Mouse (Mus musculus): ENCODE data around the gene Wdr24.

Gene Wdr24

GRCm38 (mm10) chr17:25808028-25808427 is 15.4 kb upstream of the Wdr24 start:
- DNase-seq = no peak

- DNase-seq = peak; percentile 60 to 83
Measured at GRCm38 (mm10) chr17:25808789-25809605, 14.4 kb upstream of the Wdr24 start, which contains the start of gene Fbxl16. Fbxl16 (plus strand) TSS chr17:25809085.

- DNase-seq = no peak
Measured at GRCm38 (mm10) chr17:25809606-25810340, 13.7 kb upstream of the Wdr24 start.

- DNase-seq = no peak
Measured at GRCm38 (mm10) chr17:25810890-25811289, 12.5 kb upstream of the Wdr24 start.

- peak; percentile 89 to 92 for DNase-seq
Measured at GRCm38 (mm10) chr17:25813471-25813870, 10.0 kb upstream of the Wdr24 start.

GRCm38 (mm10) chr17:25817662-25818061 is 5.8 kb upstream of the Wdr24 start:
- no peak for DNase-seq

GRCm38 (mm10) chr17:25818851-25819780 is 4.3 kb upstream of the Wdr24 start:
- peak in 1 of 2 experiments; percentile 34 for DNase-seq

- no peak for DNase-seq
Measured at GRCm38 (mm10) chr17:25824362-25825142, 1.1 kb downstream of the Wdr24 start.

GRCm38 (mm10) chr17:25825311-25825710 is 1.9 kb downstream of the Wdr24 start:
- no peak for DNase-seq

GRCm38 (mm10) chr17:25825984-25826570 is 2.6 kb downstream of the Wdr24 start:
- no peak for DNase-seq

GRCm38 (mm10) chr17:25827011-25827410 is 3.6 kb downstream of the Wdr24 start:
- DNase-seq = no peak

- no peak for DNase-seq
Measured at GRCm38 (mm10) chr17:25827546-25828222, 4.3 kb downstream of the Wdr24 start.

- no peak for DNase-seq
Measured at GRCm38 (mm10) chr17:25828223-25828594, 4.8 kb downstream of the Wdr24 start.

- DNase-seq = peak; percentile 78 to 79
Measured at GRCm38 (mm10) chr17:25828712-25829557, 5.5 kb downstream of the Wdr24 start, which contains the start of gene Jmjd8. Jmjd8 (plus strand) TSS chr17:25828867.

GRCm38 (mm10) chr17:25829558-25830017 is 6.2 kb downstream of the Wdr24 start:
- DNase-seq = no peak

- DNase-seq = no peak
Measured at GRCm38 (mm10) chr17:25830200-25830753, 6.8 kb downstream of the Wdr24 start.

- no peak for DNase-seq
Measured at GRCm38 (mm10) chr17:25830806-25831431, 7.5 kb downstream of the Wdr24 start.

- peak in 1 of 2 experiments; percentile 53 for DNase-seq
Measured at GRCm38 (mm10) chr17:25831451-25832281, 8.2 kb downstream of the Wdr24 start.
